Mouse (Mus musculus) liver, adult 2 months (tissue): ENCODE results near the gene Vti1a. TPM values are rescaled to one million over a fixed set of nuclear protein-coding genes. Genes with fewer than 3 reads are reported as not detected.

ENCODE experiments used
- DNase-seq: peaks from one replicate; pipeline ENCODE4 v3.0.0-alpha.2; 2011; ENCODE audit warnings: low read depth, low spot score; ENCODE audit errors: extremely low read depth
- H3K27ac ChIP-seq: fragments of 200-500 bp; replicated peaks from 2 replicates; pipeline ENCODE4 v1.5.1; 2012; ENCODE audit warnings: low read depth, mild to moderate bottlenecking, control low read depth, inconsistent platforms, low read length; ENCODE audit not compliant: insufficient read depth
- H3K27me3 ChIP-seq: fragments of 200-500 bp; 2 replicates; pipeline ENCODE4 v1.6.1; 2012; ENCODE audit warnings: mild to moderate bottlenecking, moderate library complexity, low read length, inconsistent platforms; ENCODE audit not compliant: control insufficient read depth, insufficient read depth
- H3K36me3 ChIP-seq: fragments of 200-500 bp; 2 replicates; pipeline ENCODE4 v1.6.1; 2012; ENCODE audit warnings: low read length, inconsistent platforms; ENCODE audit not compliant: control insufficient read depth, insufficient read depth
- H3K4me1 ChIP-seq: fragments of 200-500 bp; 2 replicates; pipeline ENCODE4 v1.6.1; 2011; ENCODE audit warnings: low read length; ENCODE audit not compliant: control insufficient read depth, insufficient read depth
- H3K4me3 ChIP-seq: fragments of 200-500 bp; 2 replicates; pipeline ENCODE4 v1.5.1; 2011; ENCODE audit warnings: low read depth, mild to moderate bottlenecking, control low read depth, low read length, moderate library complexity; ENCODE audit not compliant: insufficient read depth
- H3K79me2 ChIP-seq: fragments of 200-500 bp; 2 replicates; pipeline ENCODE4 v1.6.1; 2012; ENCODE audit warnings: inconsistent platforms, mild to moderate bottlenecking, low read length, moderate library complexity; ENCODE audit not compliant: control insufficient read depth, insufficient read depth
- H3K9ac ChIP-seq: fragments of 200-500 bp; 2 replicates; pipeline ENCODE4 v1.6.1; 2012; ENCODE audit warnings: low read depth, mild to moderate bottlenecking, control low read depth, inconsistent platforms, low read length
- CTCF ChIP-seq: fragments of 200-500 bp; IDR thresholded peaks from 2 replicates; pipeline ENCODE4 v1.5.1; 2011; ENCODE audit warnings: low read depth, low read length, control low read depth
- POLR2A ChIP-seq: fragments of 200-500 bp; IDR thresholded peaks from 2 replicates; pipeline ENCODE4 v1.6.1; 2011; ENCODE audit warnings: low read length, control low read depth; ENCODE audit not compliant: insufficient read depth; ENCODE audit errors: extremely low read depth
- WGBS: fragments of 180-500 bp; shearing (Covaris S2); methylation state at CpG from one replicate; pipeline ENCODE4 v1.1.7; 2018; 5-methylcytosine and 5-hydroxymethylcytosine counted together
- polyA plus RNA-seq: library from polyadenylated mRNA; depleted of rRNA; stranded (reverse); fragments of >200 nt; gene quantifications from 2 replicates; pipeline ENCODE4 v1.2.3, GENCODE M21; 2012
- total RNA-seq: library from RNA; depleted of rRNA; stranded (reverse); fragments of >200 nt; gene quantifications from 2 replicates; pipeline ENCODE4 v1.2.3, GENCODE M21; 2014

Gene Vti1a
- total and polyA plus RNA-seq, 2 experiments: 6.1 to 14.8 TPM

DNA sequence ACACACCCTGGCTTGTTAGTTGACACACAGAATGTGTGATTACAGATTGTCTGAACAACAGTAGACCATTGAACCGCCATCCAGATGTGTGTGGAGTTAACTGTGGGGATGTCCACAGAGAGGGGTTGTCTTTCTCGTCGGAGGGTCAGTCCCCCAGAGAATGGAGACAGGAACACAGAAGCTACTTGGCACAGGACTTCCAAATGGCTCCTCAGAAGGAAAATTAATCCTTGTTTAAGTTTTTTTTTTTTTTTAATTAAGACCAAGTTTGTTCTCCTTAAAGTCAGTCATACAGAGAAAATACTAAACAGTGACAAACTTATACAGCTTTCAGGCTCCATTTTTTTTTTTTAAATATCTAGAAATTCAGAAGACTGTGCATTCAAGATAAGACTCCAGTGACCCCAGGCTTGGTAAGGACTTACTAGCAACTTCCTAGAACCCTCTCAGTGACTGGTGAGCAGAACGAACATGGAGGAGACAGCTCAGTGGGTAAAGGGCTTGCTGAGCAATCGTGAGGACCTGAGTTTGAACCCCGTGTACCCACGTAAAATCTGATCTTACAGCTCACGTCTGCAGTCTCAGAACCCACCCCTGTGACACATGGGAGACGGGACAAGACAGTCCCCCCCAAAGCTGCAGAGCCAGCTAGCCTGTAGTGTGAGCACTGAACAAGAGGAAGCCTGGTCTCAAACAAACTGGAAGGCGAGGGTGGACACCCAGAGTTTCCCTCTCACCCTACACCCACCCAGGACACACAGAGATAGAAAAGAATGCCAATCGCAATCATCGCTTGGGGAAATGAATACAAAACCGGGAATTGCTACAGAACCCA lies 248.2 kb downstream of the Vti1a start:
- TF ChIP-seq CTCF: no peak
- TF ChIP-seq POLR2A: no peak
- DNase-seq: no peak
- H3K4me1 ChIP-seq: peaks cover 17% of the 10 kb centered on the region
- H3K4me3 ChIP-seq: no peak overlapping the region
- 97% methylated on average over 13 of the region's 13 CpGs for WGBS
- H3K27ac ChIP-seq: no peak overlapping the region
- H3K27me3 ChIP-seq: no peaks in the 10 kb centered on the region
- H3K79me2 ChIP-seq: no peaks in the 10 kb centered on the region
- H3K36me3 ChIP-seq: no peaks in the 10 kb centered on the region
- H3K9ac ChIP-seq: no peak overlapping the region

DNA sequence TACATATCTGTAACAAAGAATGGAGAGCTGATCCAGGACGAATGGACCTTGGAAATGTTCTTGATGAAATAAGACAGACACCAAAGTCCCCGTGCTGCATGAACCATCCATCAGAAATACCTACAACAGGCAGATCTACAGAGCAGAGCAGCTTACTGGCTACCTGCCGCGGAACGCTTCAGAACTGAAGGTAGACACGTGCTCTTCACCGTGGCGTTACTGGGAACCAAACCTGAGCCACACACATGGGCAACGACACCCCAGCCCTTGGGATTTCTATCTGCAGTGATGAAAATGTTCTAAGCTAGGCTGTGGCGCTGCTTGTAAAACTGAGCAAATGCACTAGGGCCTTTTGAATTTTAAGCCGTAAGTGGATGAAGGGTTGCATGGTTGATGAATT lies 249.0 kb downstream of the Vti1a start:
- WGBS: 94% methylated on average over 11 of the region's 11 CpGs
- no peak for DNase-seq
- Histone ChIP-seq H3K27me3 (no peaks in the 10 kb centered on the region), H3K4me3 (no peak overlapping the region), H3K4me1 (peaks cover 17% of the 10 kb centered on the region), H3K36me3 (no peaks in the 10 kb centered on the region), H3K79me2 (no peaks in the 10 kb centered on the region), H3K27ac (no peak overlapping the region), H3K9ac (no peak overlapping the region)
- no peak for TF ChIP-seq POLR2A
- no peak for TF ChIP-seq CTCF

DNA sequence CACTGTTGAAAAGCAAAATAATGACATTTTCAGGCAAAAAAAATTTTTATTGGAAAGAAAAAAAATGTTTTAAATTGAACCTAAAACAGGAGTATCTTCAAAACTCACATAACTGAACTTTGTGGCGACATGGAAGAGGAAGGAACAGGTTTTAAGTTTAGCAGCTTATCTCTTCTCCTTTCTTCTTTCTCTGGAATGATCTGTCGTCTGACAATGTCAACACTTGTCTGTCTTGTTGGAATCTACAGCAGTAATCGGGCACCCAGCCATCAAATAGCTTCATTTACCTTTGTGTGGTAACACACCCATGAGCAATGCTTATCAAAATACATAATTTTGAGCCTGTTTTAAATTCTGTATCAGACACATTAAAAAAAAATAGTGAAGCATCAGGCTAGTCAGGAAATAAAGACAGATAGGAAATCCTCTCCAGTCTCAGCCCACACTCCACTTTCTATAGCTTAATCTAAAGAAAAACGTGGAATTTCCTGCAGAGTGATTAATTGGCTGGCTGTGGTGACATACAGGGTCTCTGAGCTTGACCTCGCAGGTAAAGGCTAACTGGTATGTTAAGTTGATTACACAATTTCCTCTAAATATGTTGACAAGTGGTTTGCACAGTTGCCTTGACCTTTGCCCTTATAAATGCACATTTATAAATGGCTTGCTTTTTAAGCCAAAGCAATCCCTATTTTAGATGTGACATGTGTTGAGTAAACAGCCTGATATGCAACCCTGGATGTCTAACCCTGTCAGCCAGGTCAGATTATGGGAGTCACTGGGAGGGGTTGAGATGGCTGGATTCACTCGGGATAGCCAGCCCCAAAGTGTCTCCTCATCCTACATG lies 249.7 kb downstream of the Vti1a start:
- DNase-seq: peak; percentile 72
- TF ChIP-seq CTCF (no peak), POLR2A (no peak)
- H3K36me3 ChIP-seq: no peaks in the 10 kb centered on the region
- no peaks in the 10 kb centered on the region for H3K79me2 ChIP-seq
- no peak overlapping the region for H3K9ac ChIP-seq
- no peak overlapping the region for H3K4me3 ChIP-seq
- H3K4me1 ChIP-seq: peaks cover 17% of the 10 kb centered on the region
- H3K27ac ChIP-seq: no peak overlapping the region
- no peaks in the 10 kb centered on the region for H3K27me3 ChIP-seq
- WGBS: 18% methylated on average over 6 of the region's 6 CpGs

DNA sequence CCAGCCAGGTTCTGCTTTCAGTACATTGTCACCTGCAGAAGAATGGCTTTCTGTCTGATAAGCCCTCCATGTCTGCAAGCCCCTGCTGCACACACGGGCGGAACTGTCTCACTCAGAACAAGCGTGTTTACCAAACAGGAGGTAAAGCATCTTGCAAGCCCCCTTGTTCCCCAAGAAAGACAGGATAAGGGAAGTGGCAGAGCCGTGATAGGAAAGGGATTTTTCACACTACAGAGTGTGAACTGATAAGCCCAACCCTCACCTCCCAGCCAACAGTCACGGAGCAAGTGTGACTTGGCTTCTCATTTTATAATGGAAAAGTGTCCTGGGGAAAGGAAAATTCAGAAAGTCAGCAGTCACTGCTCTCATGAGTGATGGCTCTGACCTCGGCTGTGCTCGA lies 253.0 kb downstream of the Vti1a start:
- no peaks in the 10 kb centered on the region for H3K27me3 ChIP-seq
- no peak overlapping the region for H3K27ac ChIP-seq
- H3K4me3 ChIP-seq: no peak overlapping the region
- H3K9ac ChIP-seq: no peak overlapping the region
- H3K36me3 ChIP-seq: no peaks in the 10 kb centered on the region
- no peak for DNase-seq
- peaks cover 10% of the 10 kb centered on the region; the same call in 1 of the 2 replicates for H3K4me1 ChIP-seq
- TF ChIP-seq CTCF (no peak), POLR2A (no peak)
- WGBS: 86% methylated on average over 7 of the region's 7 CpGs
- no peaks in the 10 kb centered on the region for H3K79me2 ChIP-seq

DNA sequence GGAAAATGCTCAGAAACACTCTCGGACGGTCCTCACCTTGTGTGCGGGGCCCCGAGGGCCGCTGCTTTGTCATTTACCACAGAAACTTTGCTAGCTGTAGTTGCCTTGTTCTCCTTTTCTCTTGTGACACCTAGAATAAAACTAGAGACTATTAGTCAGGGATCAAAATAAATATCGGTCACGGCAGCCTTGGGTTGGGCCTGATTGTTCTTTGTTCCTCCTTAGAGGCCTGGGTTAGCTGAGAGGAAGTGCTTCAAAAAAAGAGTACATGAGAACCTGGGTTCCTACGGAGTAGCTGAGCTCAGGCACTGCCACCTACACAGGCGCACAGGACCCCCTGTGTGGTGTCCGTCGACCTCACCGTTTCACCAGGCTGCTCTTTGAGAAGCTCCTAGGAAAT lies 253.8 kb downstream of the Vti1a start:
- Histone ChIP-seq H3K9ac (no peak overlapping the region), H3K36me3 (no peaks in the 10 kb centered on the region), H3K79me2 (no peaks in the 10 kb centered on the region), H3K27me3 (no peaks in the 10 kb centered on the region), H3K27ac (no peak overlapping the region), H3K4me1 (peaks cover 10% of the 10 kb centered on the region; the same call in 1 of the 2 replicates), H3K4me3 (no peak overlapping the region)
- TF ChIP-seq POLR2A (no peak), CTCF (no peak)
- 92% methylated on average over 12 of the region's 12 CpGs for WGBS
- no peak for DNase-seq
